Mouse (Mus musculus): ENCODE measurements around the gene 4930503B20Rik. TPM values are rescaled to one million over a fixed set of nuclear protein-coding genes. Genes with fewer than 3 reads are reported as not detected.

4930503B20Rik gene
- under 1 TPM; 0.14 TPM for total RNA-seq (2021)

GRCm38 (mm10) chr3:146651217-146651616 lies at the start of gene 4930503B20Rik:
TSS of gene 4930503B20Rik (minus strand) at chr3:146651317.
- no peak for DNase-seq

DNA sequence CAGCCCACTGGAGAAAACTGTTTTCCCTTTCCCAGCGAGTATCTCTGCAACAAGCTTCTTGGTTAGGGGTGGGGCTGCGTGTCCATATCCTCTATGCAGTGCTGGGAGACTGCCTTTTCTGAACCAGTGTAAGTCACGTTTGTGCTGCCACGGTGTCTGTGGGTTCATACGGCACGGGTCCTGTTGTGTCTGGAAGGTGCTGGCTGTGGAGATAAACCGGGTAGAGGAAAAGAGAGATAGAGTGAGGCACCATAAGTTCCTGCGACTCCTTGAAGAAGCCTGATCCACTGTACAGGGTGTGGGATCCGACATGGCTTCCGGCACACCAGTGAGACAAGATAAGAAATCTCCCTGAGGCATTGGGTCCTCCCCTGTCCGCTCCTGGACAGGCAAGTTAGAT lies 48.9 kb upstream of the 4930503B20Rik start:
- no peak for DNase-seq

DNA sequence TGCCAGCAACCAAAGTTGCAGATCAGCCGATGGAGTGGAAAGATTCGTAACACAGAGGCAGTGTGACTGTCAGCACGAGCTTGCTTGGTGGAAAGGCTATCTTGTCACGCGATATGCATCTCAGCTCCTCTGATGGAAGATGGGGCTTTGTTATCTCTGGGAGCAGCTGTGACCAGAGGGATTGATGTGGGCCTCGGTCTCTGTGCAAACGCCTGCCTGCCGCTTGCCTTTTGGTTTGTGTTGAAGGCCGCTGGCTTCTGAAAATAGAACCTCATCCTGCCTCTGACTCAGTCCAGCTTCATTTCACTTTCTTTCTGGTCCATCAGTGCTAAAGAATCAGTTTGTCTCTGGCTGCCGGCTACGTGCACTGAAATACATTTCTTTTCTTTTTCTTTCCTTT lies 47.9 kb upstream of the 4930503B20Rik start:
- DNase-seq = no peak

GRCm38 (mm10) chr3:146692547-146692946 lies 41.4 kb upstream of the 4930503B20Rik start:
- no peak for DNase-seq

- no peak for DNase-seq
Observed at GRCm38 (mm10) chr3:146687121-146687725, 36.1 kb upstream of the 4930503B20Rik start.

DNA sequence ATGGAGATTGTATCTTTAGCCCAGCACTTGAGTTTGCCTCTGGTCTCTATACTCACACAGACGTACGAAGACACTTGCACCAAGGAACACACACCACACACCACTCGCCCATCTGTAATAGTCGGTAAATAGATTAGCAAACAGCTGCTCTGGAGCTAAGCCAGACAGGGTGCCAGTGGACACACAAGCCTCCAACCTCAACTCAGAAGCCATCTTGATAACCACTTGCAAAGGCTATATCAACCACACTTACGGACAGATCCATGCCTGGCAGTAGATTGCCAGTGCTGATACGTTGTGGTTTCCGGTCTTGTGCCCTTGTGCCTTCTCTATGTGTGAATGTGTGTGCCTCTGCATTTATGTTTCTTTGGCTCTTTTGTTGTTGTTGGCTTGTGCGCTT lies 35.3 kb upstream of the 4930503B20Rik start:
- no peak for DNase-seq

GRCm38 (mm10) chr3:146684811-146685675 lies 33.9 kb upstream of the 4930503B20Rik start, which contains the start of gene Samd13:
TSS of gene Samd13 (minus strand) at chr3:146685592.
- peak; percentile 82 for DNase-seq

- DNase-seq = no peak
Observed at GRCm38 (mm10) chr3:146683095-146683494, 32.0 kb upstream of the 4930503B20Rik start.

DNA sequence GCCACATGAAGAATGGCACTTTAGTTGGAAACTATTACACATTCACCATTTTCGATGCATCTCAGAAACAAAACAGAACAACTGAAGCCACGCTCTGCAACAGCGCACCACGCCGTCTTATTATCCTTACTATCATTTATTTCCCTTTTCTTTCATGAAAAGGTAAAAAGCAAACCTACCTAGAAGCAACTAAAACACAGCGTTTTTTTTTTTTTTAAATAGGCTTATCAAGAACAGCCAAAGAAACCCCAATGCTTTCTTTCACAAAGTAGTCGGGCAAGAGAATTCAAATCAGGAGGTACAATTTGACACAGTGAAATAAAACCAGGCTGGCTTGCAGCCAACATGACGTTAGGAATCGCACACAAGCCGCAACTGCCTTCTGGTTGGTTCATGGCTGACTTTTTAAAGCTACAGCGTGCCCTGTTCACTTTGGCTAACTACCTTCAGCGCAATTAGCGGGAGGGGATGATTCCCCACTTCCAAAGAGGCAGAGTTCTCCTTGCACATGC lies 31.1 kb upstream of the 4930503B20Rik start:
- DNase-seq = peak; percentile 76

GRCm38 (mm10) chr3:146681696-146682095 lies 30.6 kb upstream of the 4930503B20Rik start:
- no peak for DNase-seq

- DNase-seq = no peak
Observed at GRCm38 (mm10) chr3:146680625-146681024, 29.5 kb upstream of the 4930503B20Rik start.

DNA sequence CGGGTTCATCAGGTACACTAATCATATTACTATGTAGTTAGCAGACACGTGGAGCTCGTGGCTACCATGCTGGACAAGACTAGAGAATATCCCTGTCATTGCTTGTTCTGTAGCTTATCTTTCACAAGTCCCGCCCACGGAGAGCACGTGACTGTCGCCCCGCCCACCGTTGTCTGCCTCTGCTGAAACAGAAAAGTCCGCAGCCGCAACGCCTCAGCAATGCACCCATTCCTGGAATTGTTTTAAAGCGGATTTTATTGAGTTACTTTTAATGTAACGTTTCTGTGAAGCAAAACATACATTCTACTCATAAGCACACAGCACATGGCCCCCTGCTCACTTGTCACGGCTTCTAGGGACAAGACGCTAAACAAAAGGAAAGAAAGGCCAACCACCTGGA lies 28.5 kb upstream of the 4930503B20Rik start:
- DNase-seq = no peak

- no peak for DNase-seq
Observed at GRCm38 (mm10) chr3:146676193-146676592, 25.1 kb upstream of the 4930503B20Rik start.

GRCm38 (mm10) chr3:146675101-146675500 lies 24.0 kb upstream of the 4930503B20Rik start:
- no peak for DNase-seq

DNA sequence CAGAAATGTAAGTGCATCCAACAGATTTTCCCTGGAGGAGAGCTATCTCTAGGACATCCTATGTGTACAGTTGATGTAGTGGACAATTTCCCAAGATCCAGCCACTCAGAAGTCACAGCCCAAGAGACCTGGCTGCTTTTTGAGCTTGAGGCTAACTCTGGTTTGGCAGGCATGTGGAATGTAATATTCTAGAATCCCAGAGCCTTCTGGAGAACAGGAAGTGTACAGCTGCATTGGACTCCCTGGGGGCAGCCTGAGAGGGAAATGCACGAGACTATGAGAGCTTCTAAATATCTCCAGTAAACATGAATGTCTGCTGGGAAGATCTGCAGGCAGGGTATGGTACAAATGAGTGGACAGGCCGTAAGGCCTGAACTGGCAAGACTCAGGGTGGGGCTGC lies 20.0 kb upstream of the 4930503B20Rik start:
- DNase-seq = peak; percentile 46

- no peak for DNase-seq
Observed at GRCm38 (mm10) chr3:146661907-146662306, 10.8 kb upstream of the 4930503B20Rik start.

DNA sequence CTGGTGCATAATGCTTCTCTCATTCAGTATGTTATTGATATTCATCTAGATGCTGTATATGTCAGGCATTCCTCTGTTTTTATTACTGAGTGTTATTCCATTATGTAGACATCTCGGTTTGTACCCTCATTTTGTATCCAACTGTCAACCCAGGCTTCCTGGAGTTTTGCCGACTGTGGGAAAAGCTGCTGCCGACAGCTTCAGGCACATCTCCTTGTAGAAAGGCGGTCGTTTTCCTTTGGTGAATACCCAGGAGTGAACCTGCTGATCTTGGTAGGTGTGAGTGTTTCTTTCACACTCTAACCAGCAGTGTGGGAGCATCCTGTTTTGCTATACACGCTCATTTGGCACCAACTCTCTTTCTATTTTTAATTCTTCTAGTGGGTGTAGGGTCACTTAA lies 9.9 kb upstream of the 4930503B20Rik start:
- DNase-seq = no peak

DNA sequence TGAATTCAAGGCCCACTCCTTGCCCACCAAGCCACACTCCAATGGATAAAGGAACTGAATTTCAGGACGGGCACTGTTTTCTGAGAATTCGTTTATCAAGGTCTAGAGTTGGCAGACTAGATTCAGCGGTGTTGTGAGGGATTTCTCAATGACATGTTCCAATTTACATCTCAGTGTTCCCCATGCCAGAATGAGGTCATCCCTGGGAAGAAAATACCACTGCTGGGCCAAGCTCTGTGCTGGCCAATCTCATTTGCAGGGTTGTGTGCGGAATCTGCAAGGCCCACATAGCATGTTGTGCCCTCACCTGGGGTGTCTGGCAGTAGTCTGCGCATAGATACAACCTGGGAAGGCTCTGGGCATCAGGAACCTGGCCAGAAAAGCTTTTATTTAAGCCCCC lies 8.2 kb upstream of the 4930503B20Rik start:
- DNase-seq = no peak

DNA sequence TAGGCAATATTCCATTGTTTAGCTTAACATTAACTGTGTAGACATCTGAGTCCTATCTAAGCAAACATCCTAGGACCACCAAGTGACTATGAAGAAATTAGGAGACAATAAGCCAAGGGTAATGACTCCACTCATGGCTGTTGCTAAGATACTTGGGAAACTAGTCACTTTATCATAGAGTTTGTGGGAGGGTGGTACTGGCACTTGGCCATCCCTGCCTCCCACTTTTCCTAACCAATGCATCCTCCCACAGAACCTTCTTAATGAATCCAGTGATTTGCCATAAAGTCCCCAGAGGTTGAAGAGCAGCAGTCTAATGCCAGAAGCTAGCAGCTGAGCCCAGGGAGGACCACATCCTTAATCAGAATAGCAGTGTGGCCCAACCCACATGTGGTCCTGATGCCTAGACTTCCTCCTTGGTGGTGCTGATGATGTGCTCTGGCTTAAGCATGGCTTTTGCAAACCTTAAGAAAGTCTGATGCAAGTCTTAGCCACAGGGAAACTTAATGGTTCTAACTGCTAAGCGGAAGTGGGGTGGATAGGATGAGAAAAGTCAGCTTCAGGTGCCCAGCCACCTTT lies 7.0 kb upstream of the 4930503B20Rik start:
- no peak for DNase-seq

DNA sequence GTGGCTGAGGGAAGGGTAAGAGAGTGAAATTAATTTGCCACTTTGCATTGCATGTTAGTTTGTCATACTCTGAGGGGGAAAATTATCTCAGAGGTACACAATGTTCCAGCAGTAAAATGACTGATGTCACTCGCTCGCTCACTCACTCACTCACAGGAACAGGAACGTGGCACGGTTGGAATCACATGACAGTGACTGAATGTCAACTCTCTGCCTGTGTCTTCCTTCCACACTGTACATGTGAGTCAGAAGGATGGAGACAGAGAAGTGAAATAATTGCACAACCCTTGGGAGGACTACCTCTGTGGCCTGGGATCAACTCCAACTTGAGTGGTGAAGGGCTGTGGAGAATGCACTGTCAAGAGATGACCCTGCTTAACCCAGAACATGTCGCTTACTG lies 6.3 kb upstream of the 4930503B20Rik start:
- DNase-seq = no peak

GRCm38 (mm10) chr3:146655111-146655577 lies 4.0 kb upstream of the 4930503B20Rik start:
- DNase-seq = no peak

- DNase-seq = no peak
Observed at GRCm38 (mm10) chr3:146653692-146654091, 2.6 kb upstream of the 4930503B20Rik start.

DNA sequence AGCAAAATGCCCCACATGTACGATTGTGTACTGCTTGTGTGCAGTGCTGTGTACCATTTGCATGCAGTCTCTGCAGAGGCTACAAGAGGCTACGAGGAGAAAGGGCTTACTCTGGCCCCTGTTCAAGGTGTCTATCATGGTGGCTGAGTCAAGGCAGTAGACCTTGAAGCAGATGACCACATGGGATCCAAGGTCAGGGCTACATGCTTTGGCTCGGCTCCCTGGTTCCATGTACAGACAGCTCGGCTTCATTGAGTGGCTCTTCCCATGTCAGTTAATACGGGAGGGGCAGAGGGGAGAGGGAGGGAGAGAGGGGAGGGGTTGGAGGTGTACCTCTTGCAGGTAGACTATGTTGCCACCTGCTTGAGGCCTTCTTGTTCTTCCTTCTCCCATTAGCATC lies 1.3 kb upstream of the 4930503B20Rik start:
- DNase-seq = no peak
